Mouse (Mus musculus): Measurements from ENCODE around the gene Cd28.

DNA sequence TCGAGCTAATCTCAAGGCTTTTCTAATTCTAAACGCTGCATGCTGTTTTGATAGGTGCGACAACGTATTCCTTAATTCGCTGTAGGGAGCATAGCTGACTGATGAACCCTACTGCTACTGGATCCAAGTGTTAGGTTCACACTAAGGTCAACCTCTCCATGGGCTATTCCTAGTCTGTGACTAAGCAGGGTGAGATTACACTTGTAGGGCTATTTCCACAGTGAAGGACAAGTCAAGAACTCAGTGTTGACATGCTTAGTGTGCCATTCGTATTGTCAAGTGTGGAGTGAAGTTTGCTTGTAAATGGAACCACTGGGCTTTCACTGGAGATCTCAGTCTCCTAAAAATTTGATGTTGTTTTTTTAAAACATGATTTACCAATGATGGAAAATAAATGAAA is 99.3 kb downstream of the Cd28 start:
- TF ChIP-seq GATA1 (IDR thresholded peaks at IDR 0.05; ENCODE audit: borderline replicate concordance, low read length) (no peak), FLI1 (IDR thresholded peaks at IDR 0.05; ENCODE audit: low read length) (no peak)

All from megakaryocyte, embryonic 14.5 days (primary cell).